Mouse (Mus musculus) lung, adult 2 months (tissue): Measurements from ENCODE around the gene Slc16a1.

Source experiments
- CTCF ChIP-seq: fragments of 200-500 bp; IDR thresholded peaks from 2 replicates; pipeline ENCODE4 v1.5.1; 2011; ENCODE audit warnings: mild to moderate bottlenecking, low read length, control low read depth; ENCODE audit not compliant: insufficient read depth
- POLR2A ChIP-seq: fragments of 200-500 bp; IDR thresholded peaks from 2 replicates; pipeline ENCODE4 v1.6.1; 2011; ENCODE audit warnings: low read depth, mild to moderate bottlenecking, control low read depth, low read length, borderline replicate concordance; ENCODE audit errors: extremely low read depth

DNA sequence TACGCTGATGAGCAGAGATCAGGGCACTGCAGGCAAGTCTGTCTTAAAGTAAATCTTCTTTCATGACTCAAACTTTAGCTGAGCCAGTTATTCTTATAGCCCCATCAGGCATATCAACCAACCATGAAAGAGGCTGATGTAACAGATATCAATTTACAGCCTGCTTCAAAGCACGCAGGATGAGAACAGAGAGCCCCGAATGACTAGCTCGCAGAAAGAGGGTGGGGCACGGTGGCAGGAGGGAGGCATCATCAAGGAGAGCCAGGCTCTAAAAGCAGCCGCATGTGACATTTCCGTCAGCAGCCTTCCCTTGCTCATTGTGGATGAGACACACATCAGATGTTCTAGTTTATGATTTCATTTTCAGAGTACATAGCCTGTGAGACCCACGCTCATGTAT is 22.3 kb upstream of the Slc16a1 start:
- TF ChIP-seq CTCF (no peak), POLR2A (no peak)
